Mouse (Mus musculus) intestine, postnatal 0 days (tissue): Measurements from ENCODE around the gene Sncg. TPM values are rescaled to one million over a fixed set of nuclear protein-coding genes. Genes with fewer than 3 reads are reported as not detected.

Experiments
- ATAC-seq: fragments of 200-750 bp; cut with Nextera tagmentation; 2 replicates; pipeline ENCODE4 v1.8.0; 2017; ENCODE audit warnings: mild to moderate bottlenecking, moderate TSS enrichment, moderate library complexity
- H3K27ac ChIP-seq: fragments of 300-500 bp; sonication (generic); 2 replicates; pipeline ENCODE4 v1.5.1; 2014; ENCODE audit warnings: mild to moderate bottlenecking, low read depth, low read length, moderate library complexity
- H3K27me3 ChIP-seq: fragments of 300-500 bp; sonication (generic); replicated peaks from 2 replicates; pipeline ENCODE4 v1.6.1; 2014; ENCODE audit warnings: low read length, mixed read lengths; ENCODE audit not compliant: control insufficient read depth, insufficient read depth
- H3K36me3 ChIP-seq: fragments of 300-500 bp; sonication (generic); 2 replicates; pipeline ENCODE4 v1.6.1; 2014; ENCODE audit warnings: mild to moderate bottlenecking, moderate library complexity; ENCODE audit not compliant: control insufficient read depth, insufficient read depth
- H3K4me1 ChIP-seq: fragments of 300-500 bp; sonication (generic); replicated peaks from 2 replicates; pipeline ENCODE4 v1.6.1; 2014; ENCODE audit warnings: antibody characterized with exemption, low read length, mixed read lengths; ENCODE audit not compliant: control insufficient read depth, insufficient read depth
- H3K4me2 ChIP-seq: fragments of 300-500 bp; sonication (generic); replicated peaks from 2 replicates; pipeline ENCODE4 v1.6.1; 2014; ENCODE audit warnings: low read depth, mild to moderate bottlenecking, moderate library complexity
- H3K4me3 ChIP-seq: fragments of 300-500 bp; sonication (generic); 2 replicates; pipeline ENCODE4 v1.5.1; 2014; ENCODE audit warnings: low read depth, low read length
- H3K9ac ChIP-seq: fragments of 300-500 bp; sonication (generic); 2 replicates; pipeline ENCODE4 v1.6.1; 2014; ENCODE audit warnings: mild to moderate bottlenecking, low read depth, low read length
- H3K9me3 ChIP-seq: fragments of 300-500 bp; sonication (generic); 2 replicates; pipeline ENCODE4 v1.6.1; 2016; ENCODE audit warnings: mixed run types; ENCODE audit not compliant: control insufficient read depth
- CTCF ChIP-seq: sonication (generic); IDR thresholded peaks from 2 replicates; pipeline ENCODE4 v1.5.1; 2016; ENCODE audit warnings: low read depth, mild to moderate bottlenecking, control low read depth, antibody characterized with exemption, moderate library complexity
- WGBS: fragments of 180-500 bp; shearing (Covaris S2); extraction: QIAGEN DNeasy Blood & Tissue Kit; methylation state at CpG from one replicate; pipeline ENCODE4 v1.1.7; 2014; 5-methylcytosine and 5-hydroxymethylcytosine counted together
- polyA plus RNA-seq: library from polyadenylated mRNA; unstranded; fragments of >200 nt; fragmentation: Nextera tagmentation; extraction: Ambion mirVana; gene quantifications from 2 replicates; pipeline ENCODE4 v1.2.1, GENCODE M21; 2015

Gene Sncg
- polyA plus RNA-seq, 1 experiment from 2014 or later: 28.9 TPM

DNA sequence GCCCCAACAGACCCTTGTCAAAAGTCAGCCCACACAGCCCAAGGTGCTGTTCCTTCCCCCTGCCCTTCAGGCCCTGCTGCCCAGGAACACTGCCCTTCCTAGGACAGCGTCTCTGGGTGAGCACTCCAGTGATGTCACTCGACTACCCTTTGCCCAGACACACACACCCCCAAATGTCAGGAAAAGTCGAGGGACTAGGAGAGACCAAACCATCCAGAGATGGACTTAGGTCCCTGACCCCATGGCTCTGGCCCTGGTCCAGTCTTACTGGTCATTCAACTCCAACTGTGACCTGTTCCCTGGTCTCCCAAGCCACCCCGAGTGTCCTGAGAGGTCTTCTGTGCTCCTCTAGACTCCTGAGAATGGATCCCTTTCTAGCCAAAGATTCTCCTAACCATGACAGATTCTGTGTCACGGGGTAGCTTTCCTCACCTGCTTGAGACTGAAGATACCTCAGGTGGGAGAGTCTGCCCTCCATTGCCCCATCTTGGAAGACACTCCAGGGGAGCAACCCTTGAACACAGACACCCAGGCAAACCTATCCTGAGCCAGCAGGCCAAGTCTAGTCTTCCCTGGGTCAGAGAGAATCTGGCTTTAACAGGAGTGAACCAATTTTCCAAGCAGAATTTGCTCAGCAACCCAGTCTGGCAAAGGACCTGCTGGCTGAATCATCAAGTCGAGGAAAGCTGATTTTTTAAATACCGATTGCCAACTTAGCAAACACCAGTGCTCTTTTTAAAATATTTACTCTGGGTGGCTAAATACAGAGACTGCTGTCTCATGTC is 16.7 kb downstream of the Sncg start:
- no peak for ATAC-seq
- Histone ChIP-seq H3K27me3 (no peaks in the 10 kb centered on the region), H3K4me3 (no peak overlapping the region), H3K9me3 (no peaks in the 10 kb centered on the region), H3K36me3 (no peaks in the 10 kb centered on the region), H3K4me1 (no peaks in the 10 kb centered on the region), H3K27ac (no peak overlapping the region), H3K4me2 (no peak overlapping the region), H3K9ac (no peak overlapping the region)
- no peak for TF ChIP-seq CTCF
- 63% methylated on average over 7 of the region's 7 CpGs for WGBS

DNA sequence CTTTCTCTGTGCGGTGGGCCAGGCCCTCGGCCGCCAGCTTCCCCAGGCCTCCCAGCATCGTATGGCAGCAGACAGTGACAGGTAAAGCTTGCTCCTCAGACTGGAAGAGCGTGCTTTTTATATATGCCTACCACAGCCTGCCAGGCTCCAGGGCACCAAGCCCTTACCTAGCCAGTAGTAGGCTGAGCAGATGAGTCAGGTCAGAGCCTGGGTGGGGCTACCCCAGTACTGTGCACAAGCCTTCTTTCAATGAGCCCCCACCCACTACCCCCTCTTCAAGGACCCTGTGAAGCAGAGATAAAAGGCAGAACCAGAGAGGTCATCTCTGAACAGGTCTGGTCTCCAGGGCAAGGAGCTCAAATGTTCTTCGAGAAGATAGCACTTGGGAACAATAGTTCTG is 19.3 kb downstream of the Sncg start, which contains the start of gene Fam25c:
Gene Fam25c, minus strand, starts transcription at position 133 of the 400 bp plus-strand sequence.
- H3K9ac ChIP-seq: no peak within 1 kb of the TSS
- no peak within 1 kb of the TSS for H3K4me3 ChIP-seq
- ATAC-seq: no peak
- H3K4me1 ChIP-seq: no peaks in the 10 kb centered on the region
- WGBS: 77% methylated on average over 6 of the region's 6 CpGs
- H3K36me3 ChIP-seq: no peaks in the 10 kb centered on the region
- no peaks in the 10 kb centered on the region for H3K27me3 ChIP-seq
- no peak within 1 kb of the TSS for H3K4me2 ChIP-seq
- H3K9me3 ChIP-seq: no peaks in the 10 kb centered on the region
- no peak within 1 kb of the TSS for H3K27ac ChIP-seq
- TF ChIP-seq CTCF: no peak

DNA sequence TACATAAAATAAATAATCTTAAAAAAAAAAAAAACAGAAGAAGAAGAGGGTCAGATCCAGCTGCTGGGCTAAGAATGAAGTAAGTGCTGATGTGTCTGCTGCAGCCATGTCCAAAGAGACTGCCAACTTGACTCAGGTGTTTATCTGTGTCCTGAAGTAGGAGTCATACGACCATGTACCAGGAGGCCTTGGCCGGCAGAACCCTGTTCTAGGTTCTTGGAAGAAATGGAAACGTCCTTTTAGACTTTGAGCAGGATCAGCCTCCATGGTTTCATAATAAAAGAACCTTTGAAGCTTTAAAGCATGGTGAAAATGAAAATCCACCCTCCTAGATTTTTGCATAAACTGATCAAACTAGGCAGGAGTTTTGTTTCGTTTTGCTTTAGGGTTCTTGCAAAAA is 20.1 kb downstream of the Sncg start:
- no peaks in the 10 kb centered on the region for H3K4me1 ChIP-seq
- no peaks in the 10 kb centered on the region for H3K27me3 ChIP-seq
- H3K4me3 ChIP-seq: no peak overlapping the region
- ATAC-seq: no peak
- 61% methylated on average over 4 of the region's 4 CpGs for WGBS
- H3K9ac ChIP-seq: no peak overlapping the region
- no peak for TF ChIP-seq CTCF
- H3K9me3 ChIP-seq: no peaks in the 10 kb centered on the region
- no peak overlapping the region for H3K4me2 ChIP-seq
- no peak overlapping the region for H3K27ac ChIP-seq
- H3K36me3 ChIP-seq: no peaks in the 10 kb centered on the region

DNA sequence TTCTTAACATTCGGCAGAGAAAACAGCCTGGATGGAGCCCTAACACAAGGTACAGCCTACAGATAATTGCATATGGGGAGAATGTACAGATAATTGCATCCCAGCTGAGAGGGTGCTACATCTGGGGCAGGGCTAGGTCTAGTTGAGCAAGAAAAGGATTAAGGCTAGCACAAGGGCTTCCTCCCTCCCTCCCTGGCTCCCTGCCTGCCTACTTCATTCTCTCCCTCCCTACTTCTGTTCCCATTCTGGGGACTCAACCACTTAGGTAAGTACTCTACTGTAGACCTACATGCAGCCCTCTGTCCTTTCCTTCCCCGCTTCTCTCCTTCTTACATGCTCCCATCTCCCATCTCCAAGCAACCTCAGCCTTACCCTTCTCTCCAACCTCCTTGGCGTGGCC is 21.3 kb downstream of the Sncg start:
- H3K4me1 ChIP-seq: no peaks in the 10 kb centered on the region
- WGBS: 86% methylated on average over 3 of the region's 3 CpGs
- H3K9me3 ChIP-seq: no peaks in the 10 kb centered on the region
- no peaks in the 10 kb centered on the region for H3K36me3 ChIP-seq
- no peak for ATAC-seq
- TF ChIP-seq CTCF: no peak
- no peaks in the 10 kb centered on the region for H3K27me3 ChIP-seq
- no peak overlapping the region for H3K4me3 ChIP-seq
- H3K27ac ChIP-seq: no peak overlapping the region
- no peak overlapping the region for H3K4me2 ChIP-seq
- no peak overlapping the region for H3K9ac ChIP-seq

DNA sequence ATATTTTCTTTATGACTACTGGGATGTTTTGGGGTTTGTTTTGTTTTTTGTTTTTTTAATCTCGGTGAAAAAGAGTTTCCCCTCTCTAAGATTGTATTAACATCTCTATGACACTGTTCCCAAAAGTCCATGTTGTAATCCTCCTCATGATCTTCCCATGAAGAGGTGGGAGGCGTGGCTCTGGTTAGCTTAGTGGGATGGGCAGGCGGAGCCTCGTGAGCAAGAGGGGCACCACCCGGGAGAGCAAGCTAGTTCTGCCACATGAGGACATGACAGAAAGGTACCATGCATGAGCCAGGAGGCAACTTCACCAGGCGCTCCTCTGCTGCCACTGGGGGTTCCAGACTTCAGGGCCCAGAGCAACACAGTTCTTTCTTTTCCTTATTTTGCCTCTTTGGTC is 22.1 kb downstream of the Sncg start:
- Histone ChIP-seq H3K9ac (no peak overlapping the region), H3K27ac (no peak overlapping the region), H3K4me2 (no peak overlapping the region), H3K9me3 (no peaks in the 10 kb centered on the region), H3K36me3 (no peaks in the 10 kb centered on the region), H3K4me1 (no peaks in the 10 kb centered on the region), H3K27me3 (no peaks in the 10 kb centered on the region), H3K4me3 (no peak overlapping the region)
- WGBS: 58% methylated on average over 6 of the region's 6 CpGs
- ATAC-seq: no peak
- no peak for TF ChIP-seq CTCF

DNA sequence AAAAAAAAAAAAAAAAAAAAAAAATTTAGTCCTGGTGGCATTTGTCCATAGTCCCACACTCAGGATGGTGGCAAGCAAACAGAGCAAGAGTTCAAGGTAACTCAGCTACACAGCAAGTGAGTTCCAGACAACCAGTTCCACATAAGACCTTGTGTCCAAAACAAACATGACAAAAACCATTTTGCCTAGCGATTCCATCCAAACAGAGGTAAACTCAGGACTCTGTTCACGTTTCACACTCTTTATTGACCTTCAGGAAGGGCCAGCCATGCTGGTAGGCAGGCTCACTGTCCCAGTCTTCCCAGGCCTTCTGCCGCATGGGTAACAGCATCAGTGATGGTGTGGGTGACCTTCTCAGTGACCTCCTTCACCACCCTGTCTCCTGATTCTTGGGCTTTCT is 22.9 kb downstream of the Sncg start:
- ATAC-seq: no peak
- H3K4me3 ChIP-seq: no peak overlapping the region
- no peaks in the 10 kb centered on the region for H3K27me3 ChIP-seq
- no peaks in the 10 kb centered on the region for H3K9me3 ChIP-seq
- H3K4me1 ChIP-seq: no peaks in the 10 kb centered on the region
- H3K27ac ChIP-seq: no peak overlapping the region
- 58% methylated on average over 3 of the region's 3 CpGs for WGBS
- no peak overlapping the region for H3K9ac ChIP-seq
- H3K36me3 ChIP-seq: no peaks in the 10 kb centered on the region
- no peak overlapping the region for H3K4me2 ChIP-seq
- TF ChIP-seq CTCF: no peak
